Mouse (Mus musculus): ENCODE measurements around the gene Tsen15.

DNA sequence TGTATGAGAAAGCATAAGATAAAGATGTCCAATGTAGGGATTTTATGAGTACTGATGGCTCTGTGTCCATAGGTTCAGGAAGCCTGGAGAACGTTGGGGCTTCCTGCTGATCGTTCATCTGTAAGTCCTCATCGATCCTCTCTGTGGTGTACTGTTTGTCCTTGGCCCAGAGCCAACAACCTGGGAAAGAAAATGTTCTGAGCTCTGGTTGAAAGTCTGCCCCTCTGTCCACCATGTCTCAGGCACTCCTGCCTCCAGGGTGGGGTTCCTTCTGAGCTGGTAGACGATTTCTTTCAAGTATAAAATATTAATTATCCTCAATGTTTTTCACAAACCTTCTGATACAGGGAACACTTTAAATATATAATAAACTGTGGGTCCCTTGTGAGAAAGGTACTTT lies 47.7 kb upstream of the Tsen15 start:
- no peak for TF ChIP-seq CTCF (IDR thresholded peaks at IDR 0.05; ENCODE audit: low read depth, low read length)
- no peak for TF ChIP-seq GATA2 (IDR thresholded peaks at IDR 0.05; ENCODE audit: borderline replicate concordance, low read depth, low read length)
- no peak for TF ChIP-seq TAL1 (conservative IDR thresholded peaks at IDR 0.05; ENCODE audit: low read depth, low read length)
- TF ChIP-seq GATA1 (IDR thresholded peaks at IDR 0.05; ENCODE audit: borderline replicate concordance, low read length): no peak
